Mouse (Mus musculus): Measurements from ENCODE around the gene Xntrpc.

- TF ChIP-seq CTCF (IDR thresholded peaks at IDR 0.05; ENCODE audit: low read depth), result no peak
- no peak for TF ChIP-seq EP300 (IDR thresholded peaks at IDR 0.05; ENCODE audit: low read depth)
These were observed 51.2 kb downstream of the Xntrpc start, which contains the start of gene Chrna10 for GRCm38 (mm10) chr7:102116579-102117331.

Data from liver, postnatal 0 days (tissue).